Mouse (Mus musculus) stomach, embryonic 14.5 days (tissue): Measurements from ENCODE around the gene Plcxd3. TPM values are rescaled to one million over a fixed set of nuclear protein-coding genes. Genes with fewer than 3 reads are reported as not detected.

Experiments used
- ATAC-seq: fragments of 200-750 bp; cut with Nextera tagmentation; 2 replicates; pipeline ENCODE4 v1.8.0; 2017; ENCODE audit warnings: low read depth, moderate TSS enrichment; ENCODE audit not compliant: insufficient number of reproducible peaks, insufficient read depth, low FRiP score
- H3K27ac ChIP-seq: fragments of 300-500 bp; sonication (generic); 2 replicates; pipeline ENCODE4 v1.5.1; 2014; ENCODE audit warnings: mild to moderate bottlenecking, low read length, moderate library complexity, mixed read lengths
- H3K27me3 ChIP-seq: fragments of 300-500 bp; sonication (generic); 2 replicates; pipeline ENCODE4 v1.6.1; 2014; ENCODE audit warnings: low read length, control low read depth, mixed read lengths; ENCODE audit not compliant: control insufficient read depth, insufficient read depth
- H3K36me3 ChIP-seq: fragments of 300-500 bp; sonication (generic); 2 replicates; pipeline ENCODE4 v1.6.1; 2014; ENCODE audit warnings: mild to moderate bottlenecking, control low read depth, low read length, moderate library complexity, mixed read lengths; ENCODE audit not compliant: control insufficient read depth, insufficient read depth
- H3K4me1 ChIP-seq: fragments of 300-500 bp; sonication (generic); 2 replicates; pipeline ENCODE4 v1.6.1; 2014; ENCODE audit warnings: low read length, control low read depth, mixed read lengths; ENCODE audit not compliant: control insufficient read depth, insufficient read depth
- H3K4me2 ChIP-seq: fragments of 300-500 bp; sonication (generic); replicated peaks from 2 replicates; pipeline ENCODE4 v1.6.1; 2014; ENCODE audit warnings: low read depth, low read length, control low read depth
- H3K4me3 ChIP-seq: fragments of 300-500 bp; sonication (generic); 2 replicates; pipeline ENCODE4 v1.5.1; 2014; ENCODE audit warnings: low read depth, low read length, control low read depth
- H3K9ac ChIP-seq: fragments of 300-500 bp; sonication (generic); replicated peaks from 2 replicates; pipeline ENCODE4 v1.6.1; 2014; ENCODE audit warnings: low read depth, mild to moderate bottlenecking, control low read depth, low read length, moderate library complexity, mixed read lengths
- H3K9me3 ChIP-seq: fragments of 300-500 bp; sonication (generic); 2 replicates; pipeline ENCODE4 v1.6.1; 2016; ENCODE audit warnings: low read depth, low read length, control low read depth; ENCODE audit not compliant: control insufficient read depth
- WGBS: fragments of 180-500 bp; shearing (Covaris S2); extraction: QIAGEN DNeasy Blood & Tissue Kit; methylation state at CpG from one replicate; pipeline ENCODE4 v1.1.7; 2014; 5-methylcytosine and 5-hydroxymethylcytosine counted together
- polyA plus RNA-seq: library from polyadenylated mRNA; unstranded; fragments of >200 nt; fragmentation: Nextera tagmentation; extraction: Ambion mirVana; gene quantifications from 2 replicates; pipeline ENCODE4 v1.2.1, GENCODE M21; 2014

The Plcxd3 gene
- polyA plus RNA-seq: 3.2 and 3.4 TPM in 2 replicates

- peak within 1 kb of the TSS; percentile 69 for H3K4me2 ChIP-seq
- H3K27ac ChIP-seq: no peak within 1 kb of the TSS
- H3K36me3 ChIP-seq: no peaks in the 10 kb centered on the region
- H3K4me1 ChIP-seq: no peaks in the 10 kb centered on the region; the same call in 1 of the 2 replicates
- H3K9me3 ChIP-seq: no peaks in the 10 kb centered on the region
- no peak; the same call in 1 of the 2 replicates for ATAC-seq
- H3K27me3 ChIP-seq: no peaks in the 10 kb centered on the region
- H3K9ac ChIP-seq: no peak within 1 kb of the TSS
- peak within 1 kb of the TSS; percentile 31 for H3K4me3 ChIP-seq
- WGBS: under 1% methylated on average over 32 of the region's 33 CpGs
Measured at GRCm38 (mm10) chr15:4375423-4376220, at the start of gene Plcxd3. TSS of gene Plcxd3 (plus strand) at chr15:4375491.

GRCm38 (mm10) chr15:4331867-4332266 lies 43.4 kb upstream of the Plcxd3 start:
- no peak for ATAC-seq
- Histone ChIP-seq H3K9me3 (no peaks in the 10 kb centered on the region), H3K27ac (no peak overlapping the region), H3K9ac (no peak overlapping the region), H3K4me1 (no peaks in the 10 kb centered on the region), H3K4me2 (no peak overlapping the region), H3K4me3 (no peak overlapping the region), H3K27me3 (no peaks in the 10 kb centered on the region), H3K36me3 (no peaks in the 10 kb centered on the region)
- 85% methylated on average over 4 of the region's 4 CpGs for WGBS

- no peak for ATAC-seq
Measured at GRCm38 (mm10) chr15:4341620-4342019, 33.7 kb upstream of the Plcxd3 start.

GRCm38 (mm10) chr15:4348816-4349553 lies 26.3 kb upstream of the Plcxd3 start:
- no peak overlapping the region for H3K4me3 ChIP-seq
- H3K27ac ChIP-seq: no peak overlapping the region
- H3K4me1 ChIP-seq: no peaks in the 10 kb centered on the region
- H3K4me2 ChIP-seq: no peak overlapping the region
- ATAC-seq: no peak
- no peak overlapping the region for H3K9ac ChIP-seq
- no peaks in the 10 kb centered on the region for H3K9me3 ChIP-seq
- no peaks in the 10 kb centered on the region for H3K27me3 ChIP-seq
- no peaks in the 10 kb centered on the region for H3K36me3 ChIP-seq
- 29% methylated on average over 7 of the region's 7 CpGs for WGBS

More at GRCm38 (mm10) chr15:4341620-4342019, 33.7 kb upstream of the Plcxd3 start:
- Histone ChIP-seq H3K9ac (no peak overlapping the region), H3K27ac (no peak overlapping the region), H3K4me1 (no peaks in the 10 kb centered on the region), H3K36me3 (no peaks in the 10 kb centered on the region), H3K9me3 (no peaks in the 10 kb centered on the region), H3K27me3 (no peaks in the 10 kb centered on the region), H3K4me3 (no peak overlapping the region), H3K4me2 (no peak overlapping the region)
- WGBS: 29% methylated on average over 4 of the region's 4 CpGs

GRCm38 (mm10) chr15:4356397-4356796 lies 18.9 kb upstream of the Plcxd3 start:
- Histone ChIP-seq H3K27me3 (no peaks in the 10 kb centered on the region), H3K9me3 (no peaks in the 10 kb centered on the region), H3K4me3 (no peak overlapping the region), H3K4me1 (no peaks in the 10 kb centered on the region), H3K36me3 (no peaks in the 10 kb centered on the region), H3K27ac (no peak overlapping the region), H3K4me2 (no peak overlapping the region), H3K9ac (no peak overlapping the region)
- 79% methylated on average over 11 of the region's 11 CpGs for WGBS
- no peak for ATAC-seq

- H3K27me3 ChIP-seq: no peaks in the 10 kb centered on the region
- no peak overlapping the region for H3K4me2 ChIP-seq
- H3K27ac ChIP-seq: no peak overlapping the region
- no peak for ATAC-seq
- no peak overlapping the region for H3K9ac ChIP-seq
- 79% methylated on average over 4 of the region's 4 CpGs for WGBS
- H3K36me3 ChIP-seq: no peaks in the 10 kb centered on the region
- no peaks in the 10 kb centered on the region for H3K9me3 ChIP-seq
- H3K4me1 ChIP-seq: no peaks in the 10 kb centered on the region
- no peak overlapping the region for H3K4me3 ChIP-seq
Measured at GRCm38 (mm10) chr15:4357706-4358105, 17.6 kb upstream of the Plcxd3 start.

- Histone ChIP-seq H3K27me3 (no peaks in the 10 kb centered on the region), H3K4me3 (no peak overlapping the region), H3K9me3 (no peaks in the 10 kb centered on the region), H3K9ac (no peak overlapping the region), H3K27ac (no peak overlapping the region), H3K36me3 (no peaks in the 10 kb centered on the region), H3K4me1 (no peaks in the 10 kb centered on the region), H3K4me2 (no peak overlapping the region)
- 35% methylated on average over 2 of the region's 2 CpGs for WGBS
- ATAC-seq: no peak
Measured at GRCm38 (mm10) chr15:4367801-4368200, 7.5 kb upstream of the Plcxd3 start.

GRCm38 (mm10) chr15:4374453-4374990 lies 769 bp upstream of the Plcxd3 start:
- no peak overlapping the region for H3K27ac ChIP-seq
- no peak overlapping the region for H3K4me3 ChIP-seq
- no peaks in the 10 kb centered on the region for H3K27me3 ChIP-seq
- 59% methylated on average over 6 of the region's 6 CpGs for WGBS
- peak overlapping the region; percentile 69 for H3K4me2 ChIP-seq
- no peak for ATAC-seq
- no peaks in the 10 kb centered on the region for H3K9me3 ChIP-seq
- H3K36me3 ChIP-seq: no peaks in the 10 kb centered on the region
- H3K9ac ChIP-seq: no peak overlapping the region
- H3K4me1 ChIP-seq: no peaks in the 10 kb centered on the region; the same call in 1 of the 2 replicates
